Mouse (Mus musculus) retina, adult 2 months (tissue): ENCODE measurements around the gene Arrb1.
"Not testable (repeated sequence)": the region's sequence is repeated elsewhere in the genome, so short reads cannot be mapped to it uniquely, and the experiment has no call there.

Experiments
- DNase-seq: peaks from one replicate; pipeline ENCODE4 v3.0.0-alpha.2; 2012; ENCODE audit warnings: low read depth, low spot score

Gene Arrb1

GRCm38 (mm10) chr7:99534901-99535735, at the start of gene Arrb1:
TSS of gene Arrb1 (plus strand) at chr7:99535466.
- DNase-seq: peak; percentile 44

GRCm38 (mm10) chr7:99489708-99490107, 45.6 kb upstream of the Arrb1 start:
- DNase-seq: no peak

GRCm38 (mm10) chr7:99499128-99499527, 36.1 kb upstream of the Arrb1 start:
- no peak for DNase-seq

- peak; percentile 41 for DNase-seq
Measured at GRCm38 (mm10) chr7:99500201-99500600, 35.1 kb upstream of the Arrb1 start.

- no peak for DNase-seq
Measured at GRCm38 (mm10) chr7:99500655-99501054, 34.6 kb upstream of the Arrb1 start.

GRCm38 (mm10) chr7:99501148-99501547, 34.1 kb upstream of the Arrb1 start:
- no peak for DNase-seq

- DNase-seq: no peak
Measured at GRCm38 (mm10) chr7:99504556-99504955, 30.7 kb upstream of the Arrb1 start.

GRCm38 (mm10) chr7:99508187-99508586, 27.1 kb upstream of the Arrb1 start:
- DNase-seq: not testable (repeated sequence)

GRCm38 (mm10) chr7:99510087-99510501, 25.2 kb upstream of the Arrb1 start:
- no peak for DNase-seq

GRCm38 (mm10) chr7:99516092-99516813, 19.0 kb upstream of the Arrb1 start:
- DNase-seq: no peak

GRCm38 (mm10) chr7:99516814-99517157, 18.5 kb upstream of the Arrb1 start:
- no peak for DNase-seq

- no peak for DNase-seq
Measured at GRCm38 (mm10) chr7:99518954-99519644, 16.2 kb upstream of the Arrb1 start.

GRCm38 (mm10) chr7:99523121-99523520, 12.1 kb upstream of the Arrb1 start:
- no peak for DNase-seq

- no peak for DNase-seq
Measured at GRCm38 (mm10) chr7:99523837-99524236, 11.4 kb upstream of the Arrb1 start.

GRCm38 (mm10) chr7:99528547-99528946, 6.7 kb upstream of the Arrb1 start:
- DNase-seq: no peak

GRCm38 (mm10) chr7:99529410-99529809, 5.9 kb upstream of the Arrb1 start:
- DNase-seq: no peak

- no peak for DNase-seq
Measured at GRCm38 (mm10) chr7:99531408-99531970, 3.8 kb upstream of the Arrb1 start.

GRCm38 (mm10) chr7:99532526-99532925, 2.7 kb upstream of the Arrb1 start:
- DNase-seq: no peak

- DNase-seq: no peak
Measured at GRCm38 (mm10) chr7:99533600-99533999, 1.7 kb upstream of the Arrb1 start.

GRCm38 (mm10) chr7:99534501-99534900, 765 bp upstream of the Arrb1 start:
- no peak for DNase-seq

GRCm38 (mm10) chr7:99535741-99536501, 655 bp downstream of the Arrb1 start:
- DNase-seq: no peak
